ENCODE assay signal across 21 mouse cellular contexts in the genomic region with DNA sequence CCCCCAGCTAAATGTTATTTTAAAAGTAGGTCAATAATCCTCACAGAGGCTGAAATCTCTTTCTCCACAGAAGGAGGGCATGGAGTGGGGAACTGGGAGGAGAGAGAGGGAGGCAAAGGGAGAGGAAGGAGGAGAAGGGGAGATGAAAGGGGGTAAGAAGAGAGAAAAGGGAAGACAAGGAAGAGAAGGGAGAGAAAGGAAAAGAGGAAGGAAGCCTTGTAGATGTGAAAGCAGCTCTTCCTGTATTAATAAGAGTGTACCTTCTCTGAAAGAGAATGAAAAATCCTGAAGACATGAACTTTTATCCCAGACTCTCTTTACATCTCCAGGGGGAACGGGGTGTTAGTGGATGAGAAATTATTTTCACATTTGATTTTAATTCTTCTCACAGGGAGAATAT. TPM values are rescaled to one million over a fixed set of nuclear protein-coding genes. Genes with fewer than 3 reads are reported as not detected.
DNase-seq lines count a peak whose midpoint lies in the region; ATAC-seq and TF ChIP-seq lines count a peak whose summit lies in the region.
"Had no signal": no experiment of that assay in that cellular context is flagged by ENCODE, and none has a peak within 500 bp of the region (broad histone marks: within the 10 kb centered on the region; RNA-seq: fewer than 3 reads in every experiment).

No protein-coding gene starts in this region.

- H3K9ac ChIP-seq in heart, postnatal 0 days (replicated peaks; ENCODE audit: low read depth, low read length), result no peak overlapping the region
- no peak overlapping the region for H3K9ac ChIP-seq in liver, embryonic 13.5 days
- H3K9ac ChIP-seq in liver, embryonic 15.5 days, result no peak overlapping the region
- H3K9ac ChIP-seq: embryonic facial prominence, embryonic 12.5 days; neural tube, embryonic 13.5 days had no signal

- no peaks in the 10 kb centered on the region for H3K27me3 ChIP-seq in heart, postnatal 0 days (ENCODE audit: control insufficient read depth, insufficient read depth, low read length)
- H3K27me3 ChIP-seq in liver, embryonic 13.5 days, result no peaks in the 10 kb centered on the region
- no peaks in the 10 kb centered on the region for H3K27me3 ChIP-seq in liver, embryonic 15.5 days
- H3K27me3 ChIP-seq in embryonic facial prominence, embryonic 10.5 days (replicated peaks; ENCODE audit: low read depth, poor library complexity, severe bottlenecking), result no peaks in the 10 kb centered on the region
- H3K27me3 ChIP-seq: embryonic facial prominence, embryonic 12.5 days; neural tube, embryonic 13.5 days had no signal

- no peak for ATAC-seq in heart, postnatal 0 days (ENCODE audit: insufficient read depth, low read depth)
- no peak for ATAC-seq in liver, embryonic 13.5 days (ENCODE audit: low read depth)
- no peak for ATAC-seq in liver, embryonic 15.5 days (ENCODE audit: insufficient read depth)
- ATAC-seq in monocyte, adult 5-6 weeks (replicated peaks; ENCODE audit: insufficient number of reproducible peaks, low FRiP score, low TSS enrichment, poor library complexity, severe bottlenecking), result no peak

- no peak for TF ChIP-seq EP300 in heart, postnatal 0 days (IDR thresholded peaks at IDR 0.05; ENCODE audit: low read depth)

- H3K36me3 ChIP-seq in heart, postnatal 0 days (replicated peaks; ENCODE audit: control insufficient read depth, insufficient read depth, low read length), result no peaks in the 10 kb centered on the region
- no peaks in the 10 kb centered on the region for H3K36me3 ChIP-seq in liver, embryonic 13.5 days
- H3K36me3 ChIP-seq in liver, embryonic 15.5 days (replicated peaks), result no peaks in the 10 kb centered on the region
- H3K36me3 ChIP-seq in embryonic facial prominence, embryonic 10.5 days (replicated peaks), result no peaks in the 10 kb centered on the region
- H3K36me3 ChIP-seq: embryonic facial prominence, embryonic 12.5 days; neural tube, embryonic 13.5 days had no signal

- no peak overlapping the region for H3K4me2 ChIP-seq in heart, postnatal 0 days (ENCODE audit: low read depth, low read length)
- H3K4me2 ChIP-seq in liver, embryonic 13.5 days, result no peak overlapping the region
- no peak overlapping the region for H3K4me2 ChIP-seq in liver, embryonic 15.5 days
- H3K4me2 ChIP-seq: embryonic facial prominence, embryonic 12.5 days; neural tube, embryonic 13.5 days had no signal

- peak overlapping the region; percentile 71; the same call in 1 of the 2 replicates for H3K27ac ChIP-seq in heart, postnatal 0 days (ENCODE audit: low read depth)
- H3K27ac ChIP-seq in liver, embryonic 13.5 days, result peak overlapping the region; percentile 64
- H3K27ac ChIP-seq in liver, embryonic 15.5 days (replicated peaks), result peak overlapping the region; percentile 48; the same call in 1 of the 2 replicates
- no peak overlapping the region for H3K27ac ChIP-seq in embryonic facial prominence, embryonic 10.5 days (replicated peaks)
- H3K27ac ChIP-seq: neural tube, embryonic 13.5 days had no signal

- 86% methylated on average over 1 of the region's 1 CpGs for WGBS in heart, postnatal 0 days
- WGBS in liver, embryonic 13.5 days (ENCODE audit: insufficient replicate concordance), result 57% methylated on average over 1 of the region's 1 CpGs
- 60% methylated on average over 1 of the region's 1 CpGs for WGBS in liver, embryonic 15.5 days (ENCODE audit: insufficient replicate concordance)
- 83% methylated on average over 1 of the region's 1 CpGs for WGBS in embryonic facial prominence, embryonic 10.5 days

- no peak for DNase-seq in heart, postnatal 0 days (ENCODE audit: low spot score)
- DNase-seq in heart, postnatal 14 days, result no peak
- DNase-seq in liver, embryonic 13.5 days, result no peak
- no peak for DNase-seq in liver
- DNase-seq in CD4-positive helper T cell, adult 2 months (ENCODE audit: low read depth, low spot score), result peak; percentile 39
- no peak for DNase-seq in embryonic facial prominence, embryonic 10.5 days (ENCODE audit: low spot score)
- DNase-seq: cerebellum, adult 11 months; cerebellum, postnatal 25 days; gastrocnemius, postnatal 10 days; kidney, adult 8-10 months; lung, postnatal 14 days; right cerebral cortex, postnatal 4 days had no signal

- H3K4me3 ChIP-seq in heart, postnatal 0 days (ENCODE audit: low read depth, low read length), result no peak overlapping the region
- no peak overlapping the region for H3K4me3 ChIP-seq in liver, embryonic 13.5 days (replicated peaks)
- H3K4me3 ChIP-seq in liver, embryonic 15.5 days (replicated peaks), result no peak overlapping the region
- no peak overlapping the region for H3K4me3 ChIP-seq in embryonic facial prominence, embryonic 10.5 days
- H3K4me3 ChIP-seq: embryonic facial prominence, embryonic 12.5 days; neural tube, embryonic 13.5 days had no signal

- H3K4me1 ChIP-seq in heart, postnatal 0 days (ENCODE audit: control insufficient read depth, insufficient read depth), result no peaks in the 10 kb centered on the region
- peaks cover 15% of the 10 kb centered on the region for H3K4me1 ChIP-seq in liver, embryonic 13.5 days (replicated peaks)
- peaks cover 6% of the 10 kb centered on the region for H3K4me1 ChIP-seq in liver, embryonic 15.5 days (replicated peaks)
- H3K4me1 ChIP-seq in embryonic facial prominence, embryonic 10.5 days, result peaks cover 4% of the 10 kb centered on the region; the same call in 1 of the 2 replicates
- H3K4me1 ChIP-seq: embryonic facial prominence, embryonic 12.5 days; neural tube, embryonic 13.5 days had no signal

- TF ChIP-seq CTCF in heart, postnatal 0 days (IDR thresholded peaks at IDR 0.05; ENCODE audit: low read depth), result no peak

- no peaks in the 10 kb centered on the region for H3K9me3 ChIP-seq in heart, postnatal 0 days (replicated peaks; ENCODE audit: control insufficient read depth, low read length)
- H3K9me3 ChIP-seq in liver, embryonic 13.5 days (replicated peaks), result no peaks in the 10 kb centered on the region
- H3K9me3 ChIP-seq in liver, embryonic 15.5 days (replicated peaks), result no peaks in the 10 kb centered on the region
- H3K9me3 ChIP-seq in embryonic facial prominence, embryonic 10.5 days, result no peaks in the 10 kb centered on the region
- H3K9me3 ChIP-seq: embryonic facial prominence, embryonic 12.5 days had no signal

- intact Hi-C loops in heart, postnatal 14 days (cut with DNase I), result no loop called here

RNA-seq across cellular contexts. Expression of a gene that starts 23.5 kb away (rescaled TPM):
- total RNA-seq in heart, postnatal 0 days (2014; rRNA removed; ENCODE audit: low replicate concordance), result 17.2 and 23.9 TPM in 2 replicates
- 26.9 and 27.2 TPM in 2 replicates for polyA plus RNA-seq in heart, postnatal 0 days (2015; fragmentation: Nextera tagmentation; extraction: Ambion mirVana)
- 10 to 100 TPM; 11.5 to 13.2 TPM for total RNA-seq in heart, postnatal 14 days (2021)
- polyA plus RNA-seq in liver, embryonic 13.5 days (2015; fragmentation: Nextera tagmentation; extraction: Ambion mirVana), result 9.6 and 10.6 TPM in 2 replicates
- 22.4 and 26.8 TPM in 2 replicates for polyA plus RNA-seq in liver, embryonic 15.5 days (2015; fragmentation: Nextera tagmentation; extraction: Ambion mirVana)
- 7.2 and 7.3 TPM in 2 replicates for polyA plus RNA-seq in embryonic facial prominence, embryonic 10.5 days (2016; fragmentation: Nextera tagmentation; extraction: Ambion mirVana)
- total RNA-seq in monocyte, adult 5-6 weeks (2017), result 182 to 271 TPM (median 223 TPM) in 3 replicates

RNA-seq across cellular contexts. Expression of a gene that starts 30.1 kb away (rescaled TPM):
- total RNA-seq in heart, postnatal 0 days (2014; rRNA removed; ENCODE audit: low replicate concordance), result not detected in 2 replicates
- not detected in 2 replicates for polyA plus RNA-seq in heart, postnatal 0 days (2015; fragmentation: Nextera tagmentation; extraction: Ambion mirVana)
- not detected for total RNA-seq in heart, postnatal 14 days (2021)
- not detected in 2 replicates for polyA plus RNA-seq in liver, embryonic 13.5 days (2015; fragmentation: Nextera tagmentation; extraction: Ambion mirVana)
- not detected in 2 replicates for polyA plus RNA-seq in liver, embryonic 15.5 days (2015; fragmentation: Nextera tagmentation; extraction: Ambion mirVana)
- polyA plus RNA-seq in embryonic facial prominence, embryonic 10.5 days (2016; fragmentation: Nextera tagmentation; extraction: Ambion mirVana), result not detected in 2 replicates
- total RNA-seq in monocyte, adult 5-6 weeks (2017), result not detected in 3 replicates
- total RNA-seq: gastrocnemius, postnatal 10 days; heart, adult 8-10 months; left cerebral cortex, adult 18-20 months had no signal
- polyA plus RNA-seq: embryonic facial prominence, embryonic 12.5 days; hindbrain, embryonic 11.5 days; limb, embryonic 14.5 days; neural tube, embryonic 13.5 days; stomach, embryonic 14.5 days had no signal

RNA-seq across cellular contexts. Expression of a gene that starts 43.5 kb away (rescaled TPM):
- total RNA-seq in heart, postnatal 0 days (2014; rRNA removed; ENCODE audit: low replicate concordance), result 17.6 and 22.2 TPM in 2 replicates
- polyA plus RNA-seq in heart, postnatal 0 days (2015; fragmentation: Nextera tagmentation; extraction: Ambion mirVana), result 22.0 and 22.3 TPM in 2 replicates
- 10 to 100 TPM; 11.9 to 12.8 TPM for total RNA-seq in heart, postnatal 14 days (2021)
- 0.96 and 1.1 TPM in 2 replicates for polyA plus RNA-seq in liver, embryonic 13.5 days (2015; fragmentation: Nextera tagmentation; extraction: Ambion mirVana)
- 1.3 and 1.4 TPM in 2 replicates for polyA plus RNA-seq in liver, embryonic 15.5 days (2015; fragmentation: Nextera tagmentation; extraction: Ambion mirVana)
- 0.47 and 0.49 TPM in 2 replicates for polyA plus RNA-seq in embryonic facial prominence, embryonic 10.5 days (2016; fragmentation: Nextera tagmentation; extraction: Ambion mirVana)
- total RNA-seq in monocyte, adult 5-6 weeks (2017), result 41.1 to 55.7 TPM (median 42.3 TPM) in 3 replicates
